Mouse (Mus musculus) embryonic fibroblast, embryonic 13.5 days (primary cell): Measurements from ENCODE around the gene Xpc.

Experiments used
- CTCF ChIP-seq: IDR thresholded peaks from 2 replicates; pipeline ENCODE4 v1.5.1; 2011; ENCODE audit warnings: mild to moderate bottlenecking, control low read depth, low read length, moderate library complexity, borderline replicate concordance; ENCODE audit not compliant: insufficient read depth
- POLR2A ChIP-seq: IDR thresholded peaks from 2 replicates; pipeline ENCODE4 v1.6.1; 2011; ENCODE audit warnings: low read depth, mild to moderate bottlenecking, control low read depth, low read length, moderate library complexity

- TF ChIP-seq CTCF (no peak), POLR2A (no peak)
Measured at GRCm38 (mm10) chr6:91543056-91543455, 27.4 kb upstream of the Xpc start.
